Mouse (Mus musculus) ES-Bruce4 (cell line): ENCODE measurements around the gene Asic4.

Experiments used
- CTCF ChIP-seq: IDR thresholded peaks from one replicate; pipeline ENCODE4 v1.8.1; 2011; ENCODE audit warnings: low read depth, low read length
- POLR2A ChIP-seq: IDR thresholded peaks from one replicate; pipeline ENCODE4 v1.8.1; 2011; ENCODE audit warnings: low read length; ENCODE audit not compliant: insufficient read depth

- TF ChIP-seq POLR2A, result no peak
- TF ChIP-seq CTCF, result no peak
Observed at GRCm38 (mm10) chr1:75405547-75405946, 44.7 kb upstream of the Asic4 start.
